Mouse (Mus musculus) cerebellum, adult 11 months (tissue): ENCODE data around the gene Ass1.
"Not testable (repeated sequence)": the region's sequence is repeated elsewhere in the genome, so short reads cannot be mapped to it uniquely, and the experiment has no call there.

Source experiments
- DNase-seq: peaks from one replicate; pipeline ENCODE4 v3.0.0; 2022

Ass1 gene

GRCm38 (mm10) chr2:31541581-31541980 lies 71.6 kb downstream of the Ass1 start:
- no peak for DNase-seq

GRCm38 (mm10) chr2:31547726-31548125 lies 77.7 kb downstream of the Ass1 start:
- no peak for DNase-seq

- no peak for DNase-seq
Observed at GRCm38 (mm10) chr2:31550503-31550902, 80.5 kb downstream of the Ass1 start.

- DNase-seq = not testable (repeated sequence)
Observed at GRCm38 (mm10) chr2:31551351-31551750, 81.3 kb downstream of the Ass1 start.

GRCm38 (mm10) chr2:31551971-31552370 lies 82.0 kb downstream of the Ass1 start:
- no peak for DNase-seq

GRCm38 (mm10) chr2:31554619-31555018 lies 84.6 kb downstream of the Ass1 start:
- no peak for DNase-seq
